Mouse (Mus musculus) heart, postnatal 0 days (tissue): ENCODE measurements around the gene Nmbr.

ENCODE experiments used
- CTCF ChIP-seq: IDR thresholded peaks from 2 replicates; pipeline ENCODE4 v1.5.1; 2016; ENCODE audit warnings: antibody characterized with exemption, control low read depth, low read depth
- EP300 ChIP-seq: IDR thresholded peaks from 2 replicates; pipeline ENCODE4 v1.6.1; 2016; ENCODE audit warnings: antibody characterized with exemption, low read depth

- TF ChIP-seq EP300 (no peak), CTCF (no peak)
These were observed 15.0 kb upstream of the Nmbr start for GRCm38 (mm10) chr10:14690349-14690748.
